Comparison of ENCODE assay signal across 8 mouse cellular contexts in the genomic region with DNA sequence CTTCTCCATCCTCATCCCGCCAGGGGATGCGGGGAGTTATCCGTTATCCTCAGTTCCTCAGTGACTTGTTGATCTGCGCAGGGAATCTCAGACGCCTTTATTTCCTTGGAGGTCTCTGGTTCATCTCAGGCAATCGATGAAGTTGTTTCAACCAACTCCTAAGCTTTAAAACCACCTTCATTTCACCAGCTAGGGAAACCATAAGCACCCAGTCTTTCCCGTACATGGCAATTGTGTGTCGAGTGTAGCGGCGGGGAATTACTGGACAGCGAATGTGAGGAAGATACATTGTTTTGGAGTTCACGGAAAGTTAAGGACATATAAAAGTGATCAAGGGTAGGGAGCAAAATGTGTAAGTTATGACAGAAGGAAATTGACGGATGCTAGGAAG. TPM values are rescaled to one million over a fixed set of nuclear protein-coding genes. Genes with fewer than 3 reads are reported as not detected.
DNase-seq lines count a peak whose midpoint lies in the region; ATAC-seq and TF ChIP-seq lines count a peak whose summit lies in the region.

No protein-coding gene starts in this region.

- no peaks in the 10 kb centered on the region for H3K27me3 ChIP-seq in lung, embryonic 15.5 days
- H3K27me3 ChIP-seq in embryonic facial prominence, embryonic 10.5 days (replicated peaks; ENCODE audit: low read depth, poor library complexity, severe bottlenecking), result no peaks in the 10 kb centered on the region
- H3K27me3 ChIP-seq in intestine, embryonic 16.5 days (replicated peaks; ENCODE audit: control insufficient read depth, insufficient read depth, low read length), result no peaks in the 10 kb centered on the region
- no peaks in the 10 kb centered on the region for H3K27me3 ChIP-seq in neural tube, embryonic 15.5 days (replicated peaks)

- peak overlapping the region; percentile 77 for H3K9ac ChIP-seq in lung, embryonic 15.5 days
- H3K9ac ChIP-seq in intestine, embryonic 16.5 days (ENCODE audit: low read depth, low read length), result peak overlapping the region; percentile 82
- H3K9ac ChIP-seq in neural tube, embryonic 15.5 days (replicated peaks), result peak overlapping the region; percentile 60

- DNase-seq in lung, adult 2 months, result no peak
- DNase-seq in embryonic facial prominence, embryonic 10.5 days (ENCODE audit: low spot score), result no peak
- no peak for DNase-seq in thymus, postnatal 10 days (ENCODE audit: low spot score in 2 of 2)
- no peak for DNase-seq in left cerebral cortex, adult 8-10 months (ENCODE audit: low spot score in 2 of 2)
- no peak for DNase-seq in gastrocnemius, postnatal 10 days

- WGBS in lung, embryonic 15.5 days, result 0% methylated on average over 13 of the region's 13 CpGs
- WGBS in lung, adult 2 months, result under 1% methylated on average over 13 of the region's 13 CpGs
- under 1% methylated on average over 13 of the region's 13 CpGs for WGBS in embryonic facial prominence, embryonic 10.5 days
- under 1% methylated on average over 13 of the region's 13 CpGs for WGBS in intestine, embryonic 16.5 days
- under 1% methylated on average over 13 of the region's 13 CpGs for WGBS in neural tube, embryonic 15.5 days

- H3K9me3 ChIP-seq in lung, embryonic 15.5 days, result no peaks in the 10 kb centered on the region
- H3K9me3 ChIP-seq in embryonic facial prominence, embryonic 10.5 days, result no peaks in the 10 kb centered on the region
- no peaks in the 10 kb centered on the region for H3K9me3 ChIP-seq in intestine, embryonic 16.5 days (ENCODE audit: control insufficient read depth, low read length)
- H3K9me3 ChIP-seq in neural tube, embryonic 15.5 days (replicated peaks), result no peaks in the 10 kb centered on the region

- peak overlapping the region; percentile 73 for H3K4me3 ChIP-seq in lung, embryonic 15.5 days
- no peak overlapping the region for H3K4me3 ChIP-seq in lung, adult 2 months (replicated peaks; ENCODE audit: extremely low read depth, low read depth, low read length)
- peak overlapping the region; percentile 88 for H3K4me3 ChIP-seq in embryonic facial prominence, embryonic 10.5 days
- H3K4me3 ChIP-seq in intestine, embryonic 16.5 days (ENCODE audit: low read length), result peak overlapping the region; percentile 79
- H3K4me3 ChIP-seq in neural tube, embryonic 15.5 days (replicated peaks), result peak overlapping the region; percentile 80

- no peak for ATAC-seq in lung, embryonic 15.5 days (ENCODE audit: borderline replicate concordance, extremely low read depth, low FRiP score, low TSS enrichment)
- no peak for ATAC-seq in intestine, embryonic 16.5 days
- no peak for ATAC-seq in neural tube, embryonic 15.5 days (ENCODE audit: low FRiP score)

- TF ChIP-seq CTCF in lung, adult 2 months (IDR thresholded peaks at IDR 0.05; ENCODE audit: insufficient read depth, low read length), result no peak

- H3K4me1 ChIP-seq in lung, embryonic 15.5 days, result peaks cover 12% of the 10 kb centered on the region
- H3K4me1 ChIP-seq in lung, adult 2 months (ENCODE audit: control insufficient read depth, insufficient read depth, low read length), result peaks cover 4% of the 10 kb centered on the region
- peaks cover 15% of the 10 kb centered on the region for H3K4me1 ChIP-seq in embryonic facial prominence, embryonic 10.5 days
- H3K4me1 ChIP-seq in intestine, embryonic 16.5 days (ENCODE audit: control insufficient read depth, insufficient read depth, low read length), result peaks cover 6% of the 10 kb centered on the region
- peaks cover 13% of the 10 kb centered on the region for H3K4me1 ChIP-seq in neural tube, embryonic 15.5 days

- no peak for TF ChIP-seq POLR2A in lung, adult 2 months (IDR thresholded peaks at IDR 0.05; ENCODE audit: borderline replicate concordance, extremely low read depth, low read depth, low read length)

- H3K36me3 ChIP-seq in lung, embryonic 15.5 days, result peaks cover 8% of the 10 kb centered on the region; the same call in 1 of the 2 replicates
- peaks cover 24% of the 10 kb centered on the region for H3K36me3 ChIP-seq in embryonic facial prominence, embryonic 10.5 days (replicated peaks)
- H3K36me3 ChIP-seq in intestine, embryonic 16.5 days (ENCODE audit: control insufficient read depth, insufficient read depth, low read length), result no peaks in the 10 kb centered on the region
- H3K36me3 ChIP-seq in neural tube, embryonic 15.5 days, result no peaks in the 10 kb centered on the region

- peak overlapping the region; percentile 90 for H3K27ac ChIP-seq in lung, embryonic 15.5 days
- peak overlapping the region; percentile 96 for H3K27ac ChIP-seq in embryonic facial prominence, embryonic 10.5 days (replicated peaks)
- H3K27ac ChIP-seq in intestine, embryonic 16.5 days (ENCODE audit: low read length), result peak overlapping the region; percentile 85
- no peak overlapping the region for H3K27ac ChIP-seq in neural tube, embryonic 15.5 days (replicated peaks)

- H3K4me2 ChIP-seq in lung, embryonic 15.5 days, result peak overlapping the region; percentile 70
- H3K4me2 ChIP-seq in intestine, embryonic 16.5 days (ENCODE audit: low read depth, low read length), result peak overlapping the region; percentile 45
- peak overlapping the region; percentile 98 for H3K4me2 ChIP-seq in neural tube, embryonic 15.5 days

RNA-seq across cellular contexts. Expression of a gene that starts 0.6 kb away (rescaled TPM):
- 67.5 and 71.1 TPM in 2 replicates for polyA plus RNA-seq in lung, embryonic 15.5 days (2015; fragmentation: Nextera tagmentation; extraction: Ambion mirVana)
- polyA plus RNA-seq in lung, adult 2 months (2012; rRNA removed), result 0.10 and 0.32 TPM in 2 replicates
- polyA plus RNA-seq in embryonic facial prominence, embryonic 10.5 days (2016; fragmentation: Nextera tagmentation; extraction: Ambion mirVana), result 71.0 and 71.5 TPM in 2 replicates
- polyA plus RNA-seq in intestine, embryonic 16.5 days (2015; fragmentation: Nextera tagmentation; extraction: Ambion mirVana), result 33.9 and 37.0 TPM in 2 replicates
- polyA plus RNA-seq in neural tube, embryonic 15.5 days (2015; fragmentation: Nextera tagmentation; extraction: Ambion mirVana), result 5.3 and 15.0 TPM in 2 replicates
- total RNA-seq in left cerebral cortex, adult 8-10 months (2022), result under 1 TPM; 0.21 to 0.78 (median 0.45) TPM
- 1 to 10 TPM; 4.7 to 7.7 TPM for total RNA-seq in gastrocnemius, postnatal 10 days (2021)

RNA-seq across cellular contexts. Expression of a gene that starts 30.9 kb away (rescaled TPM):
- 0.25 and 0.30 TPM in 2 replicates for polyA plus RNA-seq in lung, embryonic 15.5 days (2015; fragmentation: Nextera tagmentation; extraction: Ambion mirVana)
- 0.04 TPM in 1 of 2 replicates, not detected in the other for polyA plus RNA-seq in lung, adult 2 months (2012; rRNA removed)
- polyA plus RNA-seq in embryonic facial prominence, embryonic 10.5 days (2016; fragmentation: Nextera tagmentation; extraction: Ambion mirVana), result 0.62 and 0.67 TPM in 2 replicates
- polyA plus RNA-seq in intestine, embryonic 16.5 days (2015; fragmentation: Nextera tagmentation; extraction: Ambion mirVana), result 2.6 and 2.9 TPM in 2 replicates
- polyA plus RNA-seq in neural tube, embryonic 15.5 days (2015; fragmentation: Nextera tagmentation; extraction: Ambion mirVana), result 11.7 and 13.6 TPM in 2 replicates
- total RNA-seq in left cerebral cortex, adult 8-10 months (2022), result 10 to 100 TPM; 10.2 to 12.9 (median 11.5) TPM
- 1 to 10 TPM; 2.0 to 2.3 TPM for total RNA-seq in gastrocnemius, postnatal 10 days (2021)

Comparison
In these comparisons a context has a peak if more than half of its experiments do, and no peak if none do; other contexts are left out.
1. H3K4me2 ChIP-seq: peak in every context shown above with its lines; median percentile 98 in neural tube, embryonic 15.5 days; 70 in lung, embryonic 15.5 days; 45 in intestine, embryonic 16.5 days.